Mouse (Mus musculus) cerebellum, adult 11 months (tissue): ENCODE results near the gene Gemin8.

Experiments used
- DNase-seq: peaks from one replicate; pipeline ENCODE4 v3.0.0; 2022

Gene Gemin8

DNA sequence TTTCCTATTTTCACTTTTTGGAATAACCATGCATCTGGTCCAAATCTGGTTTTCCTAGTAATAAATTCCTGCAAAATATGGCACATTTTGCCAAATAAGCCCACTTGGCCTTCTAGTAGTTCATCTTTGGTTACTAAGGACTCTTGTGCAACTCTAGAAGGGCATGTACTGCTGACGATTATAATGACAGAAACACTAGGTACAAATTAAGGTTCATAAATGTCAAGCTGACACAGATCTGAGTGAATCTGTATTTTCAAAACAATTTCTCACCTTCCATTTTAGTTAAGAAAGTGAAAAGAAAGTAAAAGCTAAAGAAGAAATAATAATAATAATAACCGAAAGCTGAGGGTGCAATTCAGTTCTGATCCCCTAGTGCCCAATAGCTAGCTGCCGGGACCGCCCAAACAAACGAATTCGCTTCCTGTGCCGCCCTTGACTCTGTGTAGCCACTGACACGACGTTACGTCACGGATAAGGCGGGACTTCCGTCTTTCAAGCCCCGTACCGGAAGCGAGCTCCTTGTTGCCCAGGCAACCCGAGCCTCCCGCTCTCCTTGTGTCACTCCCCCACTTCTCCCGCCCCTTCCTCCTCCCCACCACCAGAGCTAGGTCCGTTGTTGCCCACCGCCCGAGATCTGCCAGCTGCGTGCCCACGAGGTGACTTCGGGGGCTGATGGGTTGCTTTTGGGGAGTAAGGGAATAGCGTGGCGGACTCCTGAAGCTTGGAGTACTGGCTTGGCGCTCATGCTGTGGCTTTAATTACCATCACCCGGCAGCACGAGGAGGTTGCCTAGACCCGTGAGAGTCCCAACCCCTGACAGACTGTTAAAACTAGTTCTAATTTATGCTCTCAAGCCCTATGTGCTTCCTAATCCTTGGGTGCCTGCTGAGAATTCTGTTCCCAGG is at the start of gene Gemin8:
Gemin8 (plus strand) TSS at position 563 of the 908 bp plus-strand sequence.
- DNase-seq = peak; percentile 88

DNA sequence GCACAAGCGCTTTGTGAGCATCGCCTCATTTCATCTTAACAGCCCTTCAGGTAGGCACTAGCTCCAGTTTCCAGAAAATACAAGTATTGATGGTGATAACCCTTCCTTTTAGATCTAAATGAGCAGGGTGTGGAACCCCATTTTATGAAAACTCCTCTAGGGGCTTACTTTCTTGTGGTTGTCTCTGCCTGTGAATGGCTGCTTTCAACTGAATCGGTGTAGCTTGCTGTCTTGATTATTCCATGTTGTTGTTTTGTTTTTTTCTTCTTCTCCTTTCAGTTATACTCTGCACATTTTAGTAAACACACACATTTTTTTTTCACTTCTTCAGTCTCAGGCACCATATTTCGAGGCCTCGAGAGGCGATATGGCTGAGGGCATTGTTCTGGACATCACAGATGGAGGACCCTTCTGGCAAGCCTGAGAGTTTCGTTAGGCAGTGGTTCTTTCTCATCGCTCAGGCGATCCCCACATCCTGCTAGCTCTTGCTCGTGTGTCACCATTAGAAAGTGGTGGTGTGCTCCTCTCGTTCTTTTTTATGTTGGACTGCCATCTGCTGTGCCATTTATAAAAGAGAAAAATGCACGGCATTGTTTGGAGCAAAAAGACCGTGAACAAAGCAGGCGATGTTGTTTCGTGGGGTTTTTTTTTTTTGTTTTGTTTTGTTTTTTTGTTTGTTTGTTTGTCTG is 23.0 kb upstream of the Gemin8 start:
- DNase-seq = no peak

GRCm38 (mm10) chrX:166162773-166163172 is 7.5 kb upstream of the Gemin8 start:
- no peak for DNase-seq

GRCm38 (mm10) chrX:166167307-166167706 is 2.9 kb upstream of the Gemin8 start:
- peak; percentile 18 for DNase-seq

DNA sequence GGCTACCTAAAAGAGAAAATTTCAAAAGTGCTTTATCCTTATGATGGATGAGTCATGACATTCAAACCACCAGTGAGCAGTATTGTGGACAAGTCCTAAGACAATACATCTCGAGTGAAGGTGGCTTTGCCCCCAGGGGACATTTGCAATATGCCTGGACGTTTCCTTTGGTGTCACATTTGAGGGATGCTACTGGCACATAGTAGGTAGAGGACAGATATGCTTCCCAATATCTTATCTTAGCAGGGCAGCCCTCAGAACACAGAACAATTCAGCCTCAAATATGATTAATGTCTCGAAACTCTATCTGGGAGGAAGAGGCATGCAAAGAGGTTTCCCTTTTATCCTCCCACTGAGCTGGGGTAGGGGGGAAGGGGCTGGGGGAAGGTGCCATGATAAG is 2.3 kb upstream of the Gemin8 start:
- DNase-seq = no peak

- no peak for DNase-seq
Observed at GRCm38 (mm10) chrX:166170800-166171738, 815 bp downstream of the Gemin8 start.

- no peak for DNase-seq
Observed at GRCm38 (mm10) chrX:166172041-166172440, 1.8 kb downstream of the Gemin8 start.

GRCm38 (mm10) chrX:166172661-166173060 is 2.4 kb downstream of the Gemin8 start:
- no peak for DNase-seq

DNA sequence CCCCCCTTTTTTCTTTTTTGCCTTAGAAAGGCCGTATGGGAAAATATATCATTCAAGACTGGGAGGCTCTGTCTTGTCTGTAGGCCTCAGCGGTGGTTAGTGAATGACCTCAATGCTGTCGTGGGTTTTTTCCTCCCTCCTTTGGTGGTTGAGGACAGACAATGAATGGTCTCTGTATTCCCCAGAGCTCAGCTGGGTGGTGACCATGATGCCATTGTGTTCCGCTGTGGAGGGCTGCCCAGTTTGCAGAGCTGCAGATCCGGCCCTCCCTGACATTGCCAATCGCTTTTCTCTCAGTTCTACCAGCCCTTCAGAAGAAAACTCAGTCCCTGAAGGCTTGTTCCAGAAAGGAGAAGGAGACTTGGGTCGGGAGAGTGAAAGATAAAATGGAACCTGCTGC is 3.5 kb downstream of the Gemin8 start:
- peak; percentile 13 for DNase-seq

- DNase-seq = no peak
Observed at GRCm38 (mm10) chrX:166177929-166178328, 7.7 kb downstream of the Gemin8 start.

DNA sequence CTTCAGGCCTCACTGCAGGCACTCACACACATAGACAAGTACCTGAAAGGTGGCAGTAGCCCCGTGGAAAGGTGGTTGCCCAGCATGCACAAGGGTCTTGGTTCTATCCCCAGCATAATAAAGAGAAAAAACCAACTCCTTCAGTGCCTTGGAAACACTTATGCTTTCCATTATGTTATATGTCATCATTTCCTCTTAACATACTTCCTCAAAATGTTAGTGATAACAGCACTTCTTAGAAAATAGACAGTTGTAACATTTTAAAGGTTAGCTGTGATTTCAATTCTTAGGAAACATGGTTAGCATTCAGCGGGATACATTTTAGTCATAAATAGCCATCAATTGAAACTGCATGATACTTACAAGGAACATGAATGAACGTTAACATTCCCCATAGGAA is 12.8 kb downstream of the Gemin8 start:
- DNase-seq = no peak

- no peak for DNase-seq
Observed at GRCm38 (mm10) chrX:166185327-166185913, 15.2 kb downstream of the Gemin8 start.

DNA sequence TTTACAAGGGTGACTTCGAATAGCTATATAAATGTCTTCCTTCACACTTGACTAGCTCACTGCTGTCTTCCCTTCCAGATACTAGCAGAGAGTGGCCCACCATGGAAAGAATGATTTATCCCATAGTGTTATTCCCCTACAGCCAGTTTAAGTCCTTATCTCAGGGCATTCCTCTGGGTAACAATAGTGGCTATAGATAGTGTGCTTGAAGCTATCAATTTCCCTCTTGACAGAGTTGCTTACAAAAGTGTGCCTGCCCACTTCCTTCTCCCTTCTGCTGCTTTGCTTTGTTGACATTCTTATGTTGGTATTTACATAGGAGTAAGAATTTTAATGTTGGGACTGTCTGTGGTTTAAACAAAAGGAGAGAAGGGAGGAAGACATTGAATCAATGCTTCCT is 17.5 kb downstream of the Gemin8 start:
- DNase-seq = no peak

GRCm38 (mm10) chrX:166196327-166196726 is 26.1 kb downstream of the Gemin8 start:
- DNase-seq = no peak

GRCm38 (mm10) chrX:166198266-166198665 is 28.0 kb downstream of the Gemin8 start:
- no peak for DNase-seq

DNA sequence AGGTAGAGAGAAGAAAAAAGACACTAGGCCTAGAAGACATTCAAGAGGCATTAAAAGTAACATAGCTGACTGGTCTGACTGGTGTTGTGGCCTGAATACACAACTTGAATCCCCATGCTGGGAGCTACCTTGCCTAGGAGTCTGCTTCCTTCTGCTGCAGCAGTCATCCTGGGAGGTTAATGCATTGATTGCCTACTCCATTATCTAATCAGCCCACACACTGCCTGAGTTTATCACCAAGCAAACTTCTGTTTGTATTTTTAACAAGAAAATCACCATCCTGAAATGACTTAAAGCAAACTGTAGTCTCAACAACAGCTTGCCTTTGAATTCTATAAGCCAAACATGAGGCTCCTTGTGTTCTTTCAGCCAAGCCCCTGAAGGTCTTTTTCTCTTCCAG is 29.6 kb downstream of the Gemin8 start:
- no peak for DNase-seq

DNA sequence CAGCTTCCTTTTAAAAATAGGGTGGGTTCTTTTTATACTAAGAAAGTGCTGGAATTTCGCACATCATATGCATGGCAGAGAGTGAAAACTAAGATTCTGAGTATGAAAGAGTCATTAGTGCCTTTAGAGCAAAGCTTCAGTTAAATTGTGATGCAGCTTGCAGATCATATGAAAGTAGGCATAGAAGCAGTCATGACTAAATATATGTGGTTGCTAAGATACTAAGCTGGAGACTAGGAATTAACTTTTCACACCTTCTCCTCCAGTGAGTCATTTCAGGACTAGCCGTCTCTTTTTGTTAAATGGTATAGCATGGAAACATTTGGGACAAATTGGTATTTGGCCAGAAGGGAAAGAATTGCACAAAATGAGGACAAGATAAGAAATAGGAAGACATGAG is 44.3 kb downstream of the Gemin8 start:
- DNase-seq = no peak

DNA sequence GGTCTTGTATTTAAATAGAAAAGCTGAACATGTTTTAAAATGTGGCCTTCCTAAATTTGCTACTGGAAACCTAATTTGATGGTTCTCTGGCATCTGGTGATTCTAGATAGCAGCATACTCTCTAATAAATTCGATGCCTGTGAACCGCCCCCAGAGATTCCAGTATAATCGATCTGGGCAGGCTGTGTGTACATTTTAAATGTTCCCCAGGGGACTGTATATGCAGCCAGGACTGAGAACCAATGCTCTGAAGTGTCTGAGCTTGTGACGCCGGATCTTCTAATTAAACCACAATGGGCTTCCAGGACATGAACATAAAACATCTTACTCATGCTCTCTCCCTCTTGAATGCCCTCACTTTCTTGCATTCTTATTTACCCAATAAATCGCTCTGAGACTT is 46.0 kb downstream of the Gemin8 start:
- no peak for DNase-seq

DNA sequence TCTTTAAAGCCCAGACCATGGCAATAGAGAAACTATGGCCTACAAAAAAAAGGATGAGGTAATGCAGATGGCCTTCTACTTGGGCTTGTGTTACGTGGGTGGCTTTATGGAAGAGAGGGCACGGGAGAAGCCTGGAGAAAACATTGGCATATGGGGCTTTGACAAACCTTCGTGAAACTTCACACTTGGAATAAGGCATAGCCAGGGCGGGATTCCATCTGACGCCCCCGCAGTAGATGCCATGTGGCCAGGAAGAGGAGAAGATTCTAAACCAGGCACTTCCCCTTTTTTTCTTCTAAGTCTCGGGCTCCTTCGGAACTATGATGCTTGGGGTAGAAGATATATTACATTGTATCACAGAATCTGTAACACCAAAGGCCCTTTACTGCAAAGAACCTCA is 46.5 kb downstream of the Gemin8 start:
- DNase-seq = no peak

- DNase-seq = no peak
Observed at GRCm38 (mm10) chrX:166219331-166219730, 49.1 kb downstream of the Gemin8 start.

GRCm38 (mm10) chrX:166226856-166227255 is 56.6 kb downstream of the Gemin8 start:
- no peak for DNase-seq

- DNase-seq = no peak
Observed at GRCm38 (mm10) chrX:166229750-166230149, 59.5 kb downstream of the Gemin8 start.
